Mouse (Mus musculus) neural tube, embryonic 14.5 days (tissue): ENCODE measurements at regions not wholly inside any gene's neighbourhood (a gene's known extent, or its start where the extent isn't known, plus 50 kb on each side); places are given as distances from the start of the nearest gene placed in this dataset.

ENCODE experiments used
- ATAC-seq: fragments of 200-750 bp; cut with Nextera tagmentation; 2 replicates; pipeline ENCODE4 v1.8.0; 2017; ENCODE audit warnings: low read depth, mild to moderate bottlenecking, moderate TSS enrichment, moderate library complexity
- H3K27ac ChIP-seq: fragments of 300-500 bp; sonication (generic); 2 replicates; pipeline ENCODE4 v1.5.1; 2014; ENCODE audit warnings: low read depth, mild to moderate bottlenecking, control low read depth, low read length, moderate library complexity, mixed read lengths
- H3K27me3 ChIP-seq: fragments of 300-500 bp; sonication (generic); 2 replicates; pipeline ENCODE4 v1.6.1; 2014; ENCODE audit warnings: low read length; ENCODE audit not compliant: control insufficient read depth, insufficient read depth
- H3K36me3 ChIP-seq: fragments of 300-500 bp; sonication (generic); 2 replicates; pipeline ENCODE4 v1.6.1; 2014; ENCODE audit warnings: low read length, mixed read lengths; ENCODE audit not compliant: control insufficient read depth, insufficient read depth
- H3K4me1 ChIP-seq: fragments of 300-500 bp; sonication (generic); 2 replicates; pipeline ENCODE4 v1.6.1; 2014; ENCODE audit warnings: low read length; ENCODE audit not compliant: control insufficient read depth, insufficient read depth
- H3K4me2 ChIP-seq: fragments of 300-500 bp; sonication (generic); 2 replicates; pipeline ENCODE4 v1.6.1; 2014; ENCODE audit warnings: mild to moderate bottlenecking, low read depth, low read length, control low read depth
- H3K4me3 ChIP-seq: fragments of 300-500 bp; sonication (generic); 2 replicates; pipeline ENCODE4 v1.5.1; 2014; ENCODE audit warnings: low read depth, low read length, control low read depth, mixed read lengths
- H3K9ac ChIP-seq: fragments of 300-500 bp; sonication (generic); replicated peaks from 2 replicates; pipeline ENCODE4 v1.6.1; 2014; ENCODE audit warnings: low read depth, mild to moderate bottlenecking, control low read depth, low read length, mixed read lengths
- H3K9me3 ChIP-seq: fragments of 300-500 bp; sonication (generic); 2 replicates; pipeline ENCODE4 v1.6.1; 2016; ENCODE audit warnings: low read length; ENCODE audit not compliant: control insufficient read depth
- WGBS: fragments of 180-500 bp; shearing (Covaris S2); extraction: QIAGEN DNeasy Blood & Tissue Kit; methylation state at CpG from one replicate; pipeline ENCODE4 v1.1.7; 2014; 5-methylcytosine and 5-hydroxymethylcytosine counted together

DNA sequence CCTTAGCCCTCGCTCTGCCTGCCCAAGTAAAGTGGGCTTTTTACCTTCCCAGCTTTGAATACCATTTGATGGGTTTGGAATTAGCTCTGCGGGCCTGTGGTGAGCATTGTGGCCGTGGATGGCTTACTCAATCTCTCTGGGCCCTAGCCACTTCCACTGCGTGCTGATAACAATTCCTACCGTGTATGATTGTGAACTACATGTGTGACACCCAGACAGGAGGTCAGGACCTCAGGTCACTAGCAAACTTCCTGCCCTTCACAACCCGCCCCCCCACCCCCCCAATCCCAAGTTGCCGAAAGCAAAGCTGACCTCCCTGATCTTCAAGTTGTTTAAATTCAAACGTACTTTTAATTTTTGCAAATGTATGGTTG, 231.9 kb downstream of the 4933412E24Rik start:
- Histone ChIP-seq H3K27ac (no peak overlapping the region), H3K36me3 (no peaks in the 10 kb centered on the region), H3K4me3 (no peak overlapping the region), H3K9me3 (no peaks in the 10 kb centered on the region), H3K27me3 (no peaks in the 10 kb centered on the region), H3K9ac (no peak overlapping the region), H3K4me2 (peak overlapping the region; percentile 42; the same call in 1 of the 2 replicates), H3K4me1 (peaks cover 14% of the 10 kb centered on the region)
- WGBS, result 62% methylated on average over 8 of the region's 8 CpGs
- no peak for ATAC-seq

DNA sequence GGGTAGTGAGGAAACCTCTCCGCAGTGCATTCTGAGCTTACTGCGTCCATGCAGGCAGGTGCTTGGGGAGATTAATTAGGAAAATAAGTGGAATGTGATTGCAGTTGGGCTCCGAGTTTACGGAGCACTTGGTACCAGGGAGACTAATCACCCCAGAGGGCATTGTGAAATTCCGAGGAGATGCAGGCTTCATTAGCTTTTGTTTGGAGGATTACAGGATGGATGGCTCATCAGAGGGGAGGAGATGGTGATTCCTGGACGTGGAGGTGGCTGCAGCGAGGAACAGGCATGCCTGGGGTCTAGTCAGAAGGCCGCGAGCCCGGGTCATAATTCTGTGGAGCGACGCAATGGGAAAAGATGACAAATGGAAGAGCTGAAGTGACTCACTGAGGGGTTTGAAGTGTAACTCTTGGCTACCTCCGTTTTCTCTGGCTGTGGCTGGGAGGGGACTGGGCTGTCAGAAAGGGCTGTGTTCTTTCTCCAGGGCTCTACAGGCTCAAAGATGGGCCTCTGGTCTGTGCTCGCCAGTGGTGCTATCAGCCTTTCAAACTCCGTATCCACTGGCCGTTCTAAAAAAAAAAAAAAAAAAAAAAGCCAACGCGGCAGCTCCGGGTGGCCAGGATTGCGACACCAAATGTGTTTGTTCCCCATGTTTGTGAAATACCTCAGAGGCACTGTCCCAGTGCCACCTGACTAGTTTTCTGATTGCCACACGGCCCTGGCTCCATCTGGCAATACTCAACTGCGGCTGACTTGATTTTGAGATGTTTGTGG, 232.4 kb downstream of the 4933412E24Rik start:
- H3K27ac ChIP-seq, result peak overlapping the region; percentile 55; the same call in 1 of the 2 replicates
- H3K4me1 ChIP-seq, result peaks cover 14% of the 10 kb centered on the region
- WGBS, result 7% methylated on average over 22 of the region's 22 CpGs
- no peaks in the 10 kb centered on the region for H3K9me3 ChIP-seq
- ATAC-seq, result peak; percentile 82
- no peaks in the 10 kb centered on the region for H3K36me3 ChIP-seq
- H3K4me2 ChIP-seq, result peak overlapping the region; percentile 42
- H3K9ac ChIP-seq, result peak overlapping the region; percentile 32; the same call in 1 of the 2 replicates
- no peaks in the 10 kb centered on the region for H3K27me3 ChIP-seq
- H3K4me3 ChIP-seq, result no peak overlapping the region

DNA sequence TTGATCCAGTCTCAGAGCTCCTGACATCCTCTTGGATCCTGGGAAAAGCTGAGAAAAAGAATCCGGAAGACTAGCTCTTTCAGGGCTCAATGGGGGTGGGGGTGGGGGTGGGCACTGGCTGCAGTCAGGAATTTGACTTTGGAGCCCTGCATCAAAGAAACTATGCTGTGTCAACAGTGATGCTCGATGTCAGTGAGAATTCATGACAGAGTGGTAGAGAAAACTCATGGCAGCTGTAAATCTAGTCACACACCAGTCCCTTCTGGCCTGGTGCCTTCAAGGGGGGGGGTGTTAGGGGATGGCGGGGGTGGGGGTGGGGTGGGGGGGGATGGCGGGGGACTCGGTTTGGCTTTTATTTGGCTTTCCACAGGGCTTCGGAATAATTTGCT, 233.0 kb downstream of the 4933412E24Rik start:
- Histone ChIP-seq H3K4me1 (peaks cover 14% of the 10 kb centered on the region), H3K9me3 (no peaks in the 10 kb centered on the region), H3K4me2 (peak overlapping the region; percentile 42), H3K27ac (no peak overlapping the region), H3K4me3 (no peak overlapping the region), H3K9ac (no peak overlapping the region), H3K27me3 (no peaks in the 10 kb centered on the region), H3K36me3 (no peaks in the 10 kb centered on the region)
- ATAC-seq, result no peak; the same call in none of the 2 replicates
- WGBS, result 1% methylated on average over 5 of the region's 6 CpGs

DNA sequence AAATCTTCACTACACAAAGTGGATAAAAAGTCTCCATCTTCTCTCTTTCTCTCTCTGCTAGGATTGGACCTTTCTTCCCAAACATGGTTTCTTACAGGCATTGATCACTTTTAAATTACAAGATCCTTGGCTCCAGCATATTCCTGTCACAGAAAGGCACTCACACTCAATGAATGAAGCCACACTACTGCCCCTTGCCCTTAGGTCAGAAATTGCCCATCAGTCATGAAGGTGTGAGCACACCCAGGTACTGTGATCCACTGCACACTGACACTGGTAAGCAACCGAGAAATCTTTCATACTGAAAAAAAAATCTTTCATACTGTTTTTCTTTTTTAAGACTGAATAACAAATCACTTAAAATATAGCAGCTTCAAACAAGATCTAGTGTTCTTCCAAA, 235.9 kb downstream of the 4933412E24Rik start:
- no peak overlapping the region for H3K27ac ChIP-seq
- no peak for ATAC-seq
- H3K4me3 ChIP-seq, result no peak overlapping the region
- 92% methylated on average over 1 of the region's 1 CpGs for WGBS
- no peak overlapping the region for H3K4me2 ChIP-seq
- H3K27me3 ChIP-seq, result no peaks in the 10 kb centered on the region
- no peak overlapping the region for H3K9ac ChIP-seq
- H3K9me3 ChIP-seq, result no peaks in the 10 kb centered on the region
- H3K4me1 ChIP-seq, result peaks cover 14% of the 10 kb centered on the region
- H3K36me3 ChIP-seq, result no peaks in the 10 kb centered on the region

DNA sequence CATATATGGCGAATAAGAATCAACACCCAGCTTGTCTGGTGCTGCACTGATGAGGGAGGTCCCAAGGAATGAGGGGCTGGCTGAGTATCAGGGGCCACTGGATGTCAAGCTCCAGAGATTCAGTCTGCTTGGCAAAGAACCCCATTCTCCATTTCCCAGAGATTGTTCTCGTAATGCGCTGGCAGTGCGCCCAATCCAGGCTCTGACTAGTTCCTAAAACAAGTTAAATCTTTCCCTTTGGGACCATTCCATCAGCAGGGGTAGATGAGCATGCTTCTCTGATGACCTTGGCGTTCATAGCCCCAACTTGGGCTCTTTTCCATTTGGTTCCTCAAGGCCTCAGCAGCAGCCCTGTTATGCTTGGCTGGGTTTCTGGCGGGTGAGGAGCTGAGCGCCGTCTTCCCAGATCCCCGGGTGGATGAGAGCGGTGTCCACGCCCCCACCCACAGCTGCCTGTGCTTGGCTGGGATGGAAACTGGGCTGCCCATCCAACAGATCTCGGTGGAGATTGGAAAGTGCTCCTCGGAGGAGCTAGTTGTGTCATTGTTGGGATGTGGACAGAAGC, 239.0 kb downstream of the 4933412E24Rik start:
- H3K4me2 ChIP-seq, result no peak overlapping the region
- H3K36me3 ChIP-seq, result no peaks in the 10 kb centered on the region
- no peaks in the 10 kb centered on the region for H3K9me3 ChIP-seq
- no peak overlapping the region for H3K9ac ChIP-seq
- no peak for ATAC-seq
- H3K4me3 ChIP-seq, result no peak overlapping the region
- H3K4me1 ChIP-seq, result no peaks in the 10 kb centered on the region
- H3K27me3 ChIP-seq, result no peaks in the 10 kb centered on the region
- WGBS, result 80% methylated on average over 13 of the region's 13 CpGs
- H3K27ac ChIP-seq, result no peak overlapping the region

DNA sequence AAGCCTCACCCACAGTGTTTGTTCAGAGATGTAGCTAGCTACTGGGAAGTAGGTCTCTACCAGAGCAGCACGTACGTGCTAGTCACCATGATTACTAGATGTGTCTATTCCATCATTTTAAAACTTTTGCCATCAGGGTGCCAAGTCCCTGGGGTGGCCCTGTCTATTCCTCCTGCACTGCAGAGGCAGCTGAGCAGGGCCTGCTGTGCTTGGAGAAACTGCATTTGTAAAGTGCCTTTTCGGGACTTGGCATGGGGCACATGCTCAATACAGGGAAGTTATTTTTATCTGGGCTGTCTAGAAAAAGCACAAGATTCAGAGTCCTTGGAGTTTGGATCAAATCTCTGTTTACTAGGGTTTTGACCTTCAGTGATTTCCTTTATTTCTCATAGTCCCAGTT, 240.6 kb downstream of the 4933412E24Rik start:
- H3K4me1 ChIP-seq, result no peaks in the 10 kb centered on the region
- H3K27ac ChIP-seq, result no peak overlapping the region
- H3K27me3 ChIP-seq, result no peaks in the 10 kb centered on the region
- no peaks in the 10 kb centered on the region for H3K36me3 ChIP-seq
- WGBS, result 95% methylated on average over 3 of the region's 3 CpGs
- H3K4me2 ChIP-seq, result no peak overlapping the region
- H3K9me3 ChIP-seq, result no peaks in the 10 kb centered on the region
- no peak overlapping the region for H3K4me3 ChIP-seq
- no peak for ATAC-seq
- no peak overlapping the region for H3K9ac ChIP-seq

DNA sequence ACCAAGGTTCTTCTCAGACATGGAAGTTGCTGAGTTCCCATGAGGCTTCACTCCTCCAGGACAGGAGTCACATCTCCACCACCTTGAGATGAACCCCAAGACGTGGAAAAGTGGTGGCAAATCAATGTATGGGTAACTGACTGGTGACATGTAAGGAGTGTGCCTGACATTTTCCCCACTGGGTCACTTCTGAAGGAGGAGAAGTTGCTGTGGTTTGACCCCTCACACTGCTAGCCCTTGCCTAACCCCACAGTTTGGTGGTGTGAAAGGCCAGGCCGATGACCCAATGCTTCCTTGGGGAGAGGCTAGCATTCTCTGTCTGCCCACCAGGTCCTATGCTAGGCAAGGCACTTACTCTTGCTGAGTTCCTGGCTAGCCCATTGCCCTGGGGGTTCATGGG, 242.4 kb downstream of the 4933412E24Rik start:
- no peak overlapping the region for H3K9ac ChIP-seq

DNA sequence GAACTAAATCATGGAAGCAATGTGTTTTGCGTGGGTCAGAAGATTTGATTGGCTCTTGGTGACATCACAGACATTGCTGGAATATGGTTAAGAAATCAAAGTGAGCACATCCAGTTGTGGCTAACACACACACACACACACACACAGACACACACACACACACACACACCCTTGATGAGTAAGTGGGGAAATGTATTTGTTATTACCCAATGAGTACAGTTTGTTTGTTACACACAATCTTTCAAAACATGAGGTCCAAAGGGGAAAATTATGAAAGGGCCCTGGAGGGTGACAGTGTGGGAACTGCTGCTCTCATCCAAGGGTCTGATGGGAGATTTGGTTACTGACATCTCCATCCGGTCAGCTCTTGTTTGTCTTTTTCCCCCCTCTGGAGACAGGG, 243.8 kb downstream of the 4933412E24Rik start:
- Histone ChIP-seq H3K27ac (no peak overlapping the region), H3K9ac (no peak overlapping the region), H3K36me3 (no peaks in the 10 kb centered on the region), H3K4me1 (no peaks in the 10 kb centered on the region), H3K27me3 (no peaks in the 10 kb centered on the region), H3K4me2 (no peak overlapping the region), H3K9me3 (no peaks in the 10 kb centered on the region), H3K4me3 (no peak overlapping the region)
- WGBS, result 89% methylated on average over 2 of the region's 2 CpGs
- no peak for ATAC-seq

More for the DNA sequence above, 242.4 kb downstream of the 4933412E24Rik start:
- Histone ChIP-seq H3K36me3 (no peaks in the 10 kb centered on the region), H3K4me2 (no peak overlapping the region), H3K9me3 (no peaks in the 10 kb centered on the region), H3K4me3 (no peak overlapping the region), H3K4me1 (no peaks in the 10 kb centered on the region), H3K27ac (no peak overlapping the region), H3K27me3 (no peaks in the 10 kb centered on the region)
- no peak for ATAC-seq
- WGBS, result 85% methylated on average over 2 of the region's 2 CpGs

DNA sequence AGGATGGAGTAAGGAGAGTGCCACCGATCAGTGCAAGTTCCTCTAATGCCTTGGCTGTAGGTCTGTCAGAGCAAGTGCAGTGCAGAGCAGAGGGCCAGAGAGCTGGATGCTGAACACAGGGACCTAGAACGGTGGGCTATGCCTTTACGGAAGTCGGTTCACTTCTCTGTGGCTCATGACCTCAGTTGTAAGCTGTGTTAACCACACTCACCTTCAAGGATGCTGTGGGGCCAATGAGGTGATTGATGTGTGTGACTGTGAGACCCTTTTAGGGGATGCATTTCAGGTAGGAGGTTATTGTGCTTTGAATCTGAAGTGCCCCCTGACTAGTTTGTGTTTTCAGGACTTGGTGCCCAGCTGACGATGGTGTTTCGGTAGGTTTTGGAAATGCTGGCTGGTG, 254.4 kb downstream of the 4933412E24Rik start:
- Histone ChIP-seq H3K36me3 (no peaks in the 10 kb centered on the region), H3K27me3 (no peaks in the 10 kb centered on the region), H3K4me1 (no peaks in the 10 kb centered on the region), H3K4me3 (no peak overlapping the region), H3K9me3 (no peaks in the 10 kb centered on the region), H3K27ac (no peak overlapping the region), H3K9ac (no peak overlapping the region), H3K4me2 (no peak overlapping the region)
- ATAC-seq, result no peak
- WGBS, result 95% methylated on average over 6 of the region's 6 CpGs
